Mouse (Mus musculus): ENCODE measurements around the gene Defb26. TPM values are rescaled to one million over a fixed set of nuclear protein-coding genes. Genes with fewer than 3 reads are reported as not detected.

Defb26 gene
- polyA plus RNA-seq (2014; fragmentation: Nextera tagmentation; extraction: Ambion mirVana): not detected in 2 replicates

DNA sequence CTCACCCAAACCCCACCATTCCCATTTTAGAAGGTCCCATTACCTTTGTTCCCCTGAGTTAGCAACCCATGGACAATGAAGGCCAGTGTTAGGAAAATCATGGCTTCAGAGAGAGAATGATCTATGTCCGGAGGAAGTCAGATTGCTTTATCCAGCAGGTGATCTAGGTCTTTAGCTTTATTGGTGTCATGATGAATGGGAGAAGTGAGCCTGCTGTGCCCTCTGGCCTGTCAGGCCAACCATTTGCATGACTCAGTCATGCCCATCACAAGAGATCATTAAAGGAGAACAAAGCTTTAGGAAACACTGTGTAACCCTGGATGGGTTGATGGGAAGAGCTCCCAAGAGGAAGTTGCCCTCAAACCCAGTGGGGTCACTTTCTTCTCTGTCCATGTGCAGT is at the start of gene Defb26:
Defb26 (minus strand) TSS at position 101 of the 400 bp plus-strand sequence.
- no peaks in the 10 kb centered on the region for H3K27me3 ChIP-seq (ENCODE audit: control insufficient read depth, insufficient read depth, low read length)
- WGBS: 92% methylated on average over 1 of the region's 1 CpGs

DNA sequence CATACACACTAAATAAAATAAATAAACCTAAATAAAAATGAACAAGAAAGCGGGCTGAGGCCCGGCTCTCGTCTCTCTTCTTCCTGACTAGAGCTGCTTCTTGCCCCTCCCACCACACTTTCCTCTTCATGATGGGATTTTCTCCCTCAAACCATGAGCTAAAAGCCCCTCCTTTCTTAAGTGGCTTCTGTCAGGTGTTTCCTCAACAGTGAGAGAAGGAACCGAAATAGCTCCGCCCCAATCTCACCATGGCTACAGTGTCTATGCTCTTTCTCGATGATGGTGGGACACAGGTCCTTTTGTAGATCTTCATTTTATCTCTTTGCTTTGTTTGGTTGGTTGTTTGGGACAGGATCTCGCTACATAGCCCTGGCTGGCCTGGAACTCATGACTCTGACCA is 45.2 kb upstream of the Defb26 start:
- Histone ChIP-seq H3K4me3 (ENCODE audit: low read depth, low read length) (no peak overlapping the region), H3K9ac (replicated peaks; ENCODE audit: low read depth, low read length) (no peak overlapping the region), H3K9me3 (ENCODE audit: control insufficient read depth, low read depth, low read length) (no peaks in the 10 kb centered on the region), H3K27ac (ENCODE audit: low read length) (no peak overlapping the region), H3K4me2 (replicated peaks; ENCODE audit: low read depth, low read length) (no peak overlapping the region), H3K36me3 (ENCODE audit: control insufficient read depth, insufficient read depth, low read length) (no peaks in the 10 kb centered on the region), H3K27me3 (ENCODE audit: control insufficient read depth, insufficient read depth, low read length) (no peaks in the 10 kb centered on the region), H3K4me1 (ENCODE audit: control insufficient read depth, insufficient read depth, low read length) (no peaks in the 10 kb centered on the region)
- WGBS: 86% methylated on average over 7 of the region's 7 CpGs
- no peak for ATAC-seq (ENCODE audit: insufficient number of reproducible peaks, insufficient read depth, low FRiP score, low read depth)

More for the DNA sequence above, at the start of gene Defb26:
- Histone ChIP-seq H3K4me1 (ENCODE audit: control insufficient read depth, insufficient read depth, low read length) (no peaks in the 10 kb centered on the region), H3K9ac (replicated peaks; ENCODE audit: low read depth, low read length) (no peak within 1 kb of the TSS), H3K27ac (ENCODE audit: low read length) (no peak within 1 kb of the TSS), H3K36me3 (ENCODE audit: control insufficient read depth, insufficient read depth, low read length) (no peaks in the 10 kb centered on the region), H3K9me3 (ENCODE audit: control insufficient read depth, low read depth, low read length) (no peaks in the 10 kb centered on the region), H3K4me3 (ENCODE audit: low read depth, low read length) (no peak within 1 kb of the TSS), H3K4me2 (replicated peaks; ENCODE audit: low read depth, low read length) (no peak within 1 kb of the TSS)
- no peak for ATAC-seq (ENCODE audit: insufficient number of reproducible peaks, insufficient read depth, low FRiP score, low read depth)

DNA sequence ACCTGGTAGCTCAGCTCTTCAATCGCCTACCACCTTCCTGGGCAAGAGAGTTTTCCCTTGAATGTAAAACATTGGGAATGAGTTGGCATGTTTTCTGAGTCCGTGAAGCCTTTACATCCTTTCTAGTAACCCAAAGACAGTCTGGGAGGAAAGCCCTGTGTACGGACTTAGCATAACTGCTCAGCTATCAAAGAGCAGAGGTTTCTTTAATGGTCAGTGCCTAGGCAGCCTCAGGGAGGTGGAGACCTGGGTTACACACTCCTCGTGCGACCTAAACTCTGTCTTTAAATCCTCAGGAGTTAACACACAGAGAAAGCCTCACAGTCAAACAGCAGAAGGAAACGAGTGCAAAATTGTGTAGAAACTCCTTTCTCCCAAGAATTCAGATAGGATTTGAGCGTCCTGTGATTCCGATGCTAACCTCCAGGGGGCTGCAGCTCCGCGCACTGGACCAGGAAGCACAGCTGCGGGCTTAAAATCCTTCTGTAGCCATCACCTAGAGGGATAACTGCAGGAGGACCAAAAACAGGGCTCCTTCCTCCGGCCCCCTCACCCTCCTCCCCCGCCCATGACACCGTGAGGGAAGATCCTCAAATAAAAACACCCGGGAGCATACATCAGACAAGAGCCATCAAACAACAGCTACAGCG is 42.4 kb upstream of the Defb26 start:
- 14% methylated on average over 16 of the region's 16 CpGs for WGBS
- Histone ChIP-seq H3K4me3 (ENCODE audit: low read depth, low read length) (no peak overlapping the region), H3K27ac (ENCODE audit: low read length) (no peak overlapping the region), H3K9me3 (ENCODE audit: control insufficient read depth, low read depth, low read length) (no peaks in the 10 kb centered on the region), H3K27me3 (ENCODE audit: control insufficient read depth, insufficient read depth, low read length) (no peaks in the 10 kb centered on the region), H3K36me3 (ENCODE audit: control insufficient read depth, insufficient read depth, low read length) (no peaks in the 10 kb centered on the region), H3K4me1 (ENCODE audit: control insufficient read depth, insufficient read depth, low read length) (no peaks in the 10 kb centered on the region), H3K9ac (replicated peaks; ENCODE audit: low read depth, low read length) (no peak overlapping the region), H3K4me2 (replicated peaks; ENCODE audit: low read depth, low read length) (peak overlapping the region; percentile 13)
- ATAC-seq (ENCODE audit: insufficient number of reproducible peaks, insufficient read depth, low FRiP score, low read depth): no peak; the same call in 1 of the 2 replicates

DNA sequence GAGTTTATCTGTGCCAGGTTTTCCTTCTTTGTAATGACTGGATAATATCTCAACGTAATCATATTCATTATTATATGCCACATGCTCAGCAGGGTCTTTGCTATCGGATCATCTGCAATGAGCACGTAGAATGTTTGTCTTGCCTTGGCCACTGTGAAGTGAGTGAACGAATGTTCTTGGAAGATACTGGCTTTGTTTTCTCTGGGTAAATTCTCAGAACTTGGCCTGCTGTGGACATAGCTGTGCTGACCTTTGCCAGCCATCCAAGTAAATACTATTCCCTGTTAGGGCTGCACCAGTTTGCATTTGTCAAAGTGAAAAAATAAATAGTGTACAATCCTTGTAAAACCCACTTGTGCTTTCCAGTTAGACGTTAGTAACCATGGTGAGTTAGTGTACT is 36.6 kb upstream of the Defb26 start:
- Histone ChIP-seq H3K4me1 (ENCODE audit: control insufficient read depth, insufficient read depth, low read length) (no peaks in the 10 kb centered on the region), H3K27ac (ENCODE audit: low read length) (no peak overlapping the region)
- ATAC-seq (ENCODE audit: insufficient number of reproducible peaks, insufficient read depth, low FRiP score, low read depth): no peak

GRCm38 (mm10) chr2:152544691-152545090 is 33.2 kb upstream of the Defb26 start:
- WGBS: 22% methylated on average over 4 of the region's 4 CpGs
- H3K4me2 ChIP-seq (replicated peaks; ENCODE audit: low read depth, low read length): no peak overlapping the region
- H3K36me3 ChIP-seq (ENCODE audit: control insufficient read depth, insufficient read depth, low read length): no peaks in the 10 kb centered on the region
- no peaks in the 10 kb centered on the region for H3K9me3 ChIP-seq (ENCODE audit: control insufficient read depth, low read depth, low read length)
- no peak overlapping the region for H3K9ac ChIP-seq (replicated peaks; ENCODE audit: low read depth, low read length)
- H3K4me1 ChIP-seq (ENCODE audit: control insufficient read depth, insufficient read depth, low read length): no peaks in the 10 kb centered on the region
- H3K27ac ChIP-seq (ENCODE audit: low read length): no peak overlapping the region
- no peaks in the 10 kb centered on the region for H3K27me3 ChIP-seq (ENCODE audit: control insufficient read depth, insufficient read depth, low read length)
- H3K4me3 ChIP-seq (ENCODE audit: low read depth, low read length): no peak overlapping the region
- no peak for ATAC-seq (ENCODE audit: insufficient number of reproducible peaks, insufficient read depth, low FRiP score, low read depth)

More for the DNA sequence above, 36.6 kb upstream of the Defb26 start:
- Histone ChIP-seq H3K4me2 (replicated peaks; ENCODE audit: low read depth, low read length) (no peak overlapping the region), H3K9ac (replicated peaks; ENCODE audit: low read depth, low read length) (no peak overlapping the region), H3K9me3 (ENCODE audit: control insufficient read depth, low read depth, low read length) (no peaks in the 10 kb centered on the region), H3K4me3 (ENCODE audit: low read depth, low read length) (no peak overlapping the region), H3K27me3 (ENCODE audit: control insufficient read depth, insufficient read depth, low read length) (no peaks in the 10 kb centered on the region), H3K36me3 (ENCODE audit: control insufficient read depth, insufficient read depth, low read length) (no peaks in the 10 kb centered on the region)
- 57% methylated on average over 5 of the region's 5 CpGs for WGBS

- no peak overlapping the region for H3K4me2 ChIP-seq (replicated peaks; ENCODE audit: low read depth, low read length)
- H3K27me3 ChIP-seq (ENCODE audit: control insufficient read depth, insufficient read depth, low read length): no peaks in the 10 kb centered on the region
- no peak overlapping the region for H3K27ac ChIP-seq (ENCODE audit: low read length)
- no peaks in the 10 kb centered on the region for H3K4me1 ChIP-seq (ENCODE audit: control insufficient read depth, insufficient read depth, low read length)
- ATAC-seq (ENCODE audit: insufficient number of reproducible peaks, insufficient read depth, low FRiP score, low read depth): no peak
- H3K9ac ChIP-seq (replicated peaks; ENCODE audit: low read depth, low read length): no peak overlapping the region
- H3K9me3 ChIP-seq (ENCODE audit: control insufficient read depth, low read depth, low read length): no peaks in the 10 kb centered on the region
- WGBS: 64% methylated on average over 4 of the region's 4 CpGs
- no peaks in the 10 kb centered on the region for H3K36me3 ChIP-seq (ENCODE audit: control insufficient read depth, insufficient read depth, low read length)
- no peak overlapping the region for H3K4me3 ChIP-seq (ENCODE audit: low read depth, low read length)
Measured at GRCm38 (mm10) chr2:152543478-152543877, 32.0 kb upstream of the Defb26 start.

GRCm38 (mm10) chr2:152542897-152543296 is 31.4 kb upstream of the Defb26 start:
- no peaks in the 10 kb centered on the region for H3K4me1 ChIP-seq (ENCODE audit: control insufficient read depth, insufficient read depth, low read length)
- H3K27ac ChIP-seq (ENCODE audit: low read length): no peak overlapping the region
- no peak overlapping the region for H3K4me3 ChIP-seq (ENCODE audit: low read depth, low read length)
- 77% methylated on average over 2 of the region's 2 CpGs for WGBS
- no peak for ATAC-seq (ENCODE audit: insufficient number of reproducible peaks, insufficient read depth, low FRiP score, low read depth)
- no peaks in the 10 kb centered on the region for H3K9me3 ChIP-seq (ENCODE audit: control insufficient read depth, low read depth, low read length)
- no peak overlapping the region for H3K9ac ChIP-seq (replicated peaks; ENCODE audit: low read depth, low read length)
- H3K27me3 ChIP-seq (ENCODE audit: control insufficient read depth, insufficient read depth, low read length): no peaks in the 10 kb centered on the region
- no peak overlapping the region for H3K4me2 ChIP-seq (replicated peaks; ENCODE audit: low read depth, low read length)
- H3K36me3 ChIP-seq (ENCODE audit: control insufficient read depth, insufficient read depth, low read length): no peaks in the 10 kb centered on the region

DNA sequence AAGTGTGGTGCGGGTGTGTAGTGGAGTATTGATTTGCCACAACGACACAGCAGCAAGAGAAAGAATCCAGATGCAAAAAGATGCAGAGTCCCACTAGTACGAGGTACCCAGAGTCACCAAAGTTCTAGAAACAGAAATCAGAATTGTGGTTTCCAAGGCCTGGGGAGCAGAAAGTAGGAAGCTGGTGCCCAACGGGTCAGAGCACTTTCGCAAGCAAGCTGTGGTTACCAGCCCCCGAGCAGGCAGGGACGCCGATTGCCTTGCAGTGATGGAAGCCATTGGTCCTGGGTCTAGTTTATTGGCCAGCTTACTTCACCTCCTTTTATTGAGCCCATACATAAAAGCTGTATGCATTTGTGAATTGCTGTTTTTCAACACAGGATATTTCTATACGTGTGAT is 30.5 kb upstream of the Defb26 start:
- H3K4me3 ChIP-seq (ENCODE audit: low read depth, low read length): no peak overlapping the region
- H3K9me3 ChIP-seq (ENCODE audit: control insufficient read depth, low read depth, low read length): no peaks in the 10 kb centered on the region
- no peak for ATAC-seq (ENCODE audit: insufficient number of reproducible peaks, insufficient read depth, low FRiP score, low read depth)
- H3K4me1 ChIP-seq (ENCODE audit: control insufficient read depth, insufficient read depth, low read length): no peaks in the 10 kb centered on the region
- 80% methylated on average over 9 of the region's 9 CpGs for WGBS
- H3K4me2 ChIP-seq (replicated peaks; ENCODE audit: low read depth, low read length): no peak overlapping the region
- H3K9ac ChIP-seq (replicated peaks; ENCODE audit: low read depth, low read length): no peak overlapping the region
- no peaks in the 10 kb centered on the region for H3K27me3 ChIP-seq (ENCODE audit: control insufficient read depth, insufficient read depth, low read length)
- no peak overlapping the region for H3K27ac ChIP-seq (ENCODE audit: low read length)
- no peaks in the 10 kb centered on the region for H3K36me3 ChIP-seq (ENCODE audit: control insufficient read depth, insufficient read depth, low read length)
